Mouse (Mus musculus) hindbrain, embryonic 11.5 days (tissue): ENCODE results near the gene Rims3. TPM values are rescaled to one million over a fixed set of nuclear protein-coding genes. Genes with fewer than 3 reads are reported as not detected.

ENCODE experiments used
- ATAC-seq: fragments of 200-750 bp; cut with Nextera tagmentation; 2 replicates; pipeline ENCODE4 v1.8.0; 2017; ENCODE audit warnings: mild to moderate bottlenecking, moderate TSS enrichment, moderate library complexity; ENCODE audit not compliant: low FRiP score
- DNase-seq: peaks from one replicate; pipeline ENCODE4 v3.0.0-alpha.2; 2015; ENCODE audit warnings: low spot score
- H3K27ac ChIP-seq: fragments of 300-500 bp; sonication (generic); 2 replicates; pipeline ENCODE4 v1.5.1; 2014; ENCODE audit warnings: mild to moderate bottlenecking, low read depth, low read length
- H3K27me3 ChIP-seq: fragments of 300-500 bp; sonication (generic); 2 replicates; pipeline ENCODE4 v1.6.1; 2014; ENCODE audit warnings: mild to moderate bottlenecking, low read length, moderate library complexity, mixed read lengths; ENCODE audit not compliant: control insufficient read depth, insufficient read depth
- H3K36me3 ChIP-seq: fragments of 300-500 bp; sonication (generic); 2 replicates; pipeline ENCODE4 v1.6.1; 2014; ENCODE audit warnings: mild to moderate bottlenecking, low read length, moderate library complexity, mixed read lengths; ENCODE audit not compliant: control insufficient read depth, insufficient read depth
- H3K4me1 ChIP-seq: fragments of 300-500 bp; sonication (generic); replicated peaks from 2 replicates; pipeline ENCODE4 v1.6.1; 2014; ENCODE audit warnings: low read length, mixed read lengths; ENCODE audit not compliant: control insufficient read depth, insufficient read depth
- H3K4me2 ChIP-seq: fragments of 300-500 bp; sonication (generic); replicated peaks from 2 replicates; pipeline ENCODE4 v1.6.1; 2014; ENCODE audit warnings: mild to moderate bottlenecking, low read depth, low read length
- H3K4me3 ChIP-seq: fragments of 300-500 bp; sonication (generic); 2 replicates; pipeline ENCODE4 v1.5.1; 2014; ENCODE audit warnings: low read depth, low read length
- H3K9ac ChIP-seq: fragments of 300-500 bp; sonication (generic); 2 replicates; pipeline ENCODE4 v1.6.1; 2014; ENCODE audit warnings: low read depth, low read length
- H3K9me3 ChIP-seq: fragments of 300-500 bp; sonication (generic); 2 replicates; pipeline ENCODE4 v1.6.1; 2016; ENCODE audit warnings: low read length; ENCODE audit not compliant: control insufficient read depth
- WGBS: fragments of 180-500 bp; shearing (Covaris S2); extraction: QIAGEN DNeasy Blood & Tissue Kit; methylation state at CpG from one replicate; pipeline ENCODE4 v1.1.7; 2014; 5-methylcytosine and 5-hydroxymethylcytosine counted together
- polyA plus RNA-seq: library from polyadenylated mRNA; unstranded; fragments of >200 nt; fragmentation: Nextera tagmentation; extraction: Ambion mirVana; gene quantifications from 2 replicates; pipeline ENCODE4 v1.2.1, GENCODE M21; 2014

The Rims3 gene
- polyA plus RNA-seq, 1 experiment from 2014 or later, result 3.6 TPM

DNA sequence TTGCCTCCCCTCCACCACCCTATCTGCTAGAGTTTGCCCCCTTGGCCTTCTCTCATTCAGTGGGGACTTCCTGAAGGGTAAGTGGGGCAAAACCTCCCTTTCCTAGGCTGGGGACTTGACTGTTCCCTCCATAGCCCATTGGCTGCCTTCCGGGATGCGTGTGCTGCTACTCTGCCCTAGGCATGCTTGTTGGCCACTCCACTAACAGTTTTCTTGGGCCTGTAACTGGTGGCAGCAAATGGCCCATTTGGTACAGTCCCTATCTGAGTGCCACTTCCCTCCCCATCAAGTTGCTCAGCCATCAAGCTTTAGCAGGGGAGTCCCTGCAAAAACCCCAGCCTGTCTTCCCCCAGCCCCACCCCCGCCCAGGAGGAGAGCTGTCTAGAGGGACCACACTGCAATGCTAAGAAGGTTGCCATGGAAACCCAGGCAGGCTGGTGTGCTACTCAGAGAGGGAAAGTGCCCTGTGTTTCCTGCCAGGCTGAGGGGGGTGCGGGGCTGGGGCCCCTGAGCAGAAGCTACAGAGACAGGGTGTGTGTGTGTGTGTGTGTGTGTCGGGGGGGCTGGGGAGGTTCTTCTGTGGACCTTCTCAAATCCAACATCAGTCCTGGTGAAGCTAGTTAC lies 27.5 kb downstream of the Rims3 start:
- no peak overlapping the region for H3K4me2 ChIP-seq
- peaks cover 12% of the 10 kb centered on the region for H3K4me1 ChIP-seq
- H3K9me3 ChIP-seq, result no peaks in the 10 kb centered on the region
- DNase-seq (peak; percentile 64), ATAC-seq (peak; percentile 85)
- no peak overlapping the region for H3K27ac ChIP-seq
- no peak overlapping the region for H3K4me3 ChIP-seq
- 0 out of 2 replicates have a peak, but pooled peaks cover 2% of the 10 kb centered on the region for H3K27me3 ChIP-seq
- H3K36me3 ChIP-seq, result no peaks in the 10 kb centered on the region
- WGBS, result 37% methylated on average over 5 of the region's 5 CpGs
- H3K9ac ChIP-seq, result no peak overlapping the region

DNA sequence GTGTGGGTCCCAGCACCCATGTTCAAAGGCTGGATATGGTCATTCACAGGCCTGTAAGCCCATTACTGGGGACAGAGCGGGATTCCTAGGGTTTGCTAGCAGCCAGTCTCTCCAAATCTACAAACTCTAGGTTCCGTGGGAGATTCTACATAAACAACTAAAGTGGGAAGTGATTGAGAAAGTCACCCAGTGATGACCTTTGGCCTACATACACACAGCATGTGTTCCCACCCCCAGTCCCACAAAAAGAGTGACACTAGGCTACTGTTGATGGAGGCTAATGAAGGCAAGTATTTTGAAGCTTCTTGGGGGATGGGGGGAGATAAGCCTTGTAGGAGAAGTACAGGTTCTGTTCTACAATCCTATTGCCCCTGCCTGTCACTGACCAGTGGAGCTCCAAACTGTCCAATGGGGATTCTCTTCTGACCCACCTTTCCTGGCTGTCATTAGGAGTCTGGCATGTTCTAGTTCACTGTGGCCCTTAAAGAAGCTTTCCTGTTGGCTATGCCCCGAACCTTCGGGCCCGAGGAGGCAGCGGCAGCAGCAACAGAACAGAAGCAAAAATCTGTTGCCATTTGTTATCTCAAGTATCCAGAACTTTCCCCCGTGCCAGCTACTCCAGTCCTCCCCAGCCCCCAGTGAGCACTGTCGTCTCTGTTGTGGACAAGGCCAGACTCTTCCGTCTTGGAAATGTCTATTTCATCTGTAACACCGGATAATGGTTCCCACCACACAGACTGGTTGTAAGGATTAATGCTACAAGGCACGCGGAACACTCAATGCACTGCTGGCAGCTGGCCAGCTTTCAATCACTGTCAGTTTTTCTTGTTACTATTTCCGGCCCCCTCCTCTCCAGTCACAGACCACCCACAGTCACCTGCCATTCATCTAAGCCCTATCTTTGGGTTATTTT lies 30.8 kb downstream of the Rims3 start:
- Histone ChIP-seq H3K4me3 (no peak overlapping the region), H3K9me3 (no peaks in the 10 kb centered on the region), H3K36me3 (no peaks in the 10 kb centered on the region), H3K4me2 (no peak overlapping the region), H3K27ac (no peak overlapping the region), H3K9ac (no peak overlapping the region), H3K4me1 (peaks cover 12% of the 10 kb centered on the region), H3K27me3 (0 out of 2 replicates have a peak, but pooled peaks cover 2% of the 10 kb centered on the region)
- DNase-seq (peak; percentile 59), ATAC-seq (no peak)
- WGBS, result 51% methylated on average over 13 of the region's 13 CpGs

DNA sequence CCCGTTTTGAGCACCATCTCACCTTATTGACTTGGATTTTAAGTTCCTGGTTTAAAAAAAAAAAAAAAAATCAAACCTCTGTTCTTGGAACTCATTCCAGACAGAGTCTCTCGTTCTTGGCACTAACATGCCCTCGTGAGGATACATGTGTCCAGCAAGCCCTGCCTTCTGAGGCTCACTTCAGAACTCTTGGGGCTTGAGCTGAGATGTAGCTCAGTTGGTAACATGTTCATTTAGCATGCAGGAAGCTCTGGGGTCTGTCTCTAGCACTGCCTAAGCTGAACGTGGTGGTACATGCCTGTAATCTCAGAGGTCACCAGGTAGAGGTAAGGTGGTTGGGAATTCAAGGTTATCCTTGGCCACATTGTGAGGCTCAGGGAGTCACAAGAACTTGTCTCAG lies 31.5 kb downstream of the Rims3 start:
- Histone ChIP-seq H3K27ac (no peak overlapping the region), H3K36me3 (no peaks in the 10 kb centered on the region), H3K4me2 (no peak overlapping the region), H3K4me1 (peaks cover 12% of the 10 kb centered on the region), H3K9ac (no peak overlapping the region), H3K27me3 (0 out of 2 replicates have a peak, but pooled peaks cover 2% of the 10 kb centered on the region), H3K4me3 (no peak overlapping the region), H3K9me3 (no peaks in the 10 kb centered on the region)
- no peak for DNase-seq
- 34% methylated on average over 4 of the region's 4 CpGs for WGBS
- no peak for ATAC-seq

DNA sequence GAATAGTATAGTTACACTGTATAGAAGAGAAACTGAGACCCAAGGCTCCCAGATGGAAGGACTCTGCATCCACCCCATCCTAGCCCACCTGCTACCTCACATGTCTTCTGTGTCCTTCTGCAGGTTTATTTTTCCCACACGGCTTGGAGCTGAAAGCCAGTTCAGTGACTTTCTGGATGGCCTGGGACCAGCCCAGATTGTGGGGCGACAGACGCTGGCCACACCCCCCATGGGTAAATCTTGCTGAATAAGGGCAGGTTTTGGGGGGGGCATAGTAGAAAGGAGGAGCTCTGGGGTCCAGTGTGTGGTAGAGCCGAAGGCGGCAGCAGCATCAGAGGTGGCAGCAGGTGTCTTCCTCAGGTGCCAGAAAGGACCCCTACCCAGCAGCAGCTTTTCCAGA lies 32.2 kb downstream of the Rims3 start:
- ATAC-seq (no peak), DNase-seq (no peak)
- Histone ChIP-seq H3K4me3 (no peak overlapping the region), H3K4me1 (peaks cover 12% of the 10 kb centered on the region), H3K9me3 (no peaks in the 10 kb centered on the region), H3K27me3 (0 out of 2 replicates have a peak, but pooled peaks cover 2% of the 10 kb centered on the region), H3K4me2 (no peak overlapping the region), H3K9ac (no peak overlapping the region), H3K27ac (no peak overlapping the region), H3K36me3 (no peaks in the 10 kb centered on the region)
- 84% methylated on average over 5 of the region's 5 CpGs for WGBS

DNA sequence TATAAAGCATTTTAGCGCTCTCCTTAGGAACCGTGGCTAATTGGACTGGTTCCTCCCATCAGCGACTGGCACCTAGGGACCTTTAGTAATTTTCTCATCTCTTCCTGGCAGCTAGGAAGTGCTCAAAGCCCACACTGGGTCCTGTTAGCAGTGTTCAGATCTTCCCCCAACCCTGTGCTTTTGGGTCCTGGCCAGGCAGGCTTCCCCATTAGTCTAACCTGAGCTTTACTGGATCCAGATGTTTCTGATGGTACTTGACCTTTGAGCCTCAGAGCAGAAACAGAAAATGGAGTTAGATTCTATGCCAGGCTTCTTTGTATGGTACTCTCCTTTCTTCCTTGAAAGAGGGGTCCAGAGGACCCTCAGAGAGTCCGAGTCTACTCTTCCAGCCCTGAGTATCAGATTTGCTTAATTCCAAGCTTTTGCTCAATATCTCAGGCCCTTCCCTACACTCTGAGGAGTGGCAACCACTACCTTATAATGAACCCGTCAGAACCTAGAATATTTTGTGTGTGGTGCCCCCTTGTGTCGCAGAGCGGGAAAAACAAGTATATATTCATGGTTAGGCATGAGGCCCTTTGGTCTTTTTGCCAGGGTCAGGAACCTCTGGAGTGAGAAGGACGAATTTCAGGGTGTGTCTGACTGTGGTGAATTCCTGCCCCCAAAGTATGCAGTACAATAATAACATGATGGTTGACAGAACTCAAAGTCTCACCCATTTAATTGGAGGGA lies 32.9 kb downstream of the Rims3 start:
- H3K9me3 ChIP-seq, result no peaks in the 10 kb centered on the region
- no peak overlapping the region for H3K4me3 ChIP-seq
- WGBS, result 33% methylated on average over 8 of the region's 8 CpGs
- 0 out of 2 replicates have a peak, but pooled peaks cover 2% of the 10 kb centered on the region for H3K27me3 ChIP-seq
- peaks cover 6% of the 10 kb centered on the region; the same call in 1 of the 2 replicates for H3K4me1 ChIP-seq
- no peak overlapping the region for H3K9ac ChIP-seq
- ATAC-seq, result no peak
- no peak overlapping the region for H3K4me2 ChIP-seq
- peak; percentile 71 for DNase-seq
- H3K36me3 ChIP-seq, result no peaks in the 10 kb centered on the region
- no peak overlapping the region for H3K27ac ChIP-seq

DNA sequence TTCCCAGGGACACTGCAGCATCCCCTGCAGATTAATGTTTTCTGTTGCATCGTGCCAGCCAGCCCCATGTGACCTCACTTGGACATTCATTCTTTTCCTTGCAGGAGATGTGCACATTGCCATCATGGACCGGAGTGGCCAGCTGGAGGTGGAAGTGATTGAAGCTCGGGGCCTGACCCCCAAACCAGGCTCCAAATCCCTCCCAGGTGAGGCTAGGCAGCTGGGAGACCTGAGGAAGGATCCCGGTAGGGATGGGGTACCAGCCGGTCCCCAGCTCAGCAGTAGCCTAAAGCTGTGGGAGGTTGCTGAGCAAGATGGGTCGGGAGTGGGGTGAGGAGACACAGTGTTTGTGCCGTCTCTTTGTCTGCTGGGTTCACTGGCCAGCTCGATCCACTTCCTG lies 34.3 kb downstream of the Rims3 start:
- Histone ChIP-seq H3K9ac (no peak overlapping the region), H3K9me3 (no peaks in the 10 kb centered on the region), H3K4me2 (no peak overlapping the region), H3K27me3 (0 out of 2 replicates have a peak, but pooled peaks cover 2% of the 10 kb centered on the region), H3K36me3 (no peaks in the 10 kb centered on the region), H3K27ac (no peak overlapping the region), H3K4me3 (no peak overlapping the region), H3K4me1 (peaks cover 6% of the 10 kb centered on the region; the same call in 1 of the 2 replicates)
- DNase-seq (no peak), ATAC-seq (no peak)
- 68% methylated on average over 8 of the region's 8 CpGs for WGBS

- Histone ChIP-seq H3K27ac (peak overlapping the region; percentile 47; the same call in 1 of the 2 replicates), H3K27me3 (no peaks in the 10 kb centered on the region), H3K4me3 (no peak overlapping the region), H3K9ac (no peak overlapping the region), H3K9me3 (no peaks in the 10 kb centered on the region), H3K4me1 (peaks cover under 1% of the 10 kb centered on the region; the same call in 1 of the 2 replicates), H3K4me2 (no peak overlapping the region), H3K36me3 (no peaks in the 10 kb centered on the region)
- ATAC-seq (peak; percentile 75), DNase-seq (peak; percentile 53)
- WGBS, result 54% methylated on average over 11 of the region's 11 CpGs
Measured at GRCm38 (mm10) chr4:120890754-120891440, 36.3 kb downstream of the Rims3 start.

DNA sequence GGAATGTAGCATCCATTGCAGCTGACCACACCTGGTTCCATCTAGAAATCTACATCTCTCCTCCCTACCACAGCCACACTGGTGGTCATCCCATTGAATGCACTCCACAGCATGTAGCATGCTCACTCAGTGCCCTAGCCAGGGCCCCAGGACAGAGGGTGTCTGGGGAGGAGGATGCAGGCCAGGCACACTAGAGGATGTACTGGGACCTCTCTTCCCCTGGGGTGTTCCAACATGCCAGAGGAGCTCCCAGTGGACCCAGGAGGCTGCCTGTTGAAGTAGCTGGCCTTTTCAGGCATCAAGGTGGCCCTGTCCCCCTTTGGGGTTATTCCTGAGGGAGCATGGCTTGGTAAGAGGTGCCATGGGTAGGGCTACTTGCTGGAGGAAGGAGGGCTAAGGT lies 37.3 kb downstream of the Rims3 start:
- no peak overlapping the region for H3K9ac ChIP-seq
- DNase-seq, result no peak
- H3K4me1 ChIP-seq, result no peaks in the 10 kb centered on the region
- H3K27ac ChIP-seq, result no peak overlapping the region
- H3K4me2 ChIP-seq, result no peak overlapping the region
- no peak overlapping the region for H3K4me3 ChIP-seq
- H3K9me3 ChIP-seq, result no peaks in the 10 kb centered on the region
- no peak for ATAC-seq
- H3K36me3 ChIP-seq, result no peaks in the 10 kb centered on the region
- no peaks in the 10 kb centered on the region for H3K27me3 ChIP-seq
